28 mouse cellular contexts compared by ENCODE assay signal in the genomic region with DNA sequence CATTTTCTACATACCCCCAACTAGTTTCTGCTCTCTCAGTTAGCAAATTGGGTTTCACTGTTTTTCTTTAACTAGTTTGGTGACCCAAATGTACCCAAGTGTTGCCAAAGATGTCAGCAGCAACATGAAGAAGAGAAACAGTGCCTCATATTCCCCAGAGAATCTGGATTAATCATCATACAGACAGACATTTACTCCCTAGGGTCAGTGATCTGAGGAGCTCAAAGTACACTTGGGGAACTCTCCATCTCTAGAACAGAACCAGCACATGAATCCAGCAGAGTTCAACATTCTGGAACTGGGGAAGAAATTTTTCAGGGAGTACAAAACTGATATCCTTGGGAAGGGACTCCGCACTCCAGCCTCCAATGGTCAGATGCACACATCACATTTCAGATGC.
DNase-seq lines count a peak whose midpoint lies in the region; ATAC-seq and TF ChIP-seq lines count a peak whose summit lies in the region.
"Had no signal": no experiment of that assay in that cellular context is flagged by ENCODE, and none has a peak within 500 bp of the region (broad histone marks: within the 10 kb centered on the region; RNA-seq: fewer than 3 reads in every experiment).

No protein-coding gene starts in this region.

- no peak overlapping the region for H3K4me3 ChIP-seq in kidney, postnatal 0 days (replicated peaks; ENCODE audit: low read depth, low read length)
- H3K4me3 ChIP-seq in layer of hippocampus, adult 2 months: no peak overlapping the region
- H3K4me3 ChIP-seq: embryonic facial prominence, embryonic 10.5 days; embryonic facial prominence, embryonic 13.5 days; erythroblast, embryonic 14.5 days; forebrain, embryonic 10.5 days; forebrain, embryonic 13.5 days; heart, embryonic 10.5 days; heart, embryonic 13.5 days had no signal

- TF ChIP-seq CTCF in kidney, postnatal 0 days (IDR thresholded peaks at IDR 0.05; ENCODE audit: low read depth): no peak
- no peak for TF ChIP-seq CTCF in layer of hippocampus, adult 2 months (conservative IDR thresholded peaks at IDR 0.05)

- H3K27me3 ChIP-seq in kidney, postnatal 0 days (ENCODE audit: insufficient read depth, low read length): no peaks in the 10 kb centered on the region
- H3K27me3 ChIP-seq: embryonic facial prominence, embryonic 13.5 days; forebrain, embryonic 13.5 days; heart, embryonic 13.5 days had no signal

- ATAC-seq in kidney, postnatal 0 days (replicated peaks; ENCODE audit: low FRiP score, low read depth): peak; percentile 61; the same call in 1 of the 2 replicates
- ATAC-seq in erythroid progenitor cell, adult 5-6 weeks (replicated peaks; ENCODE audit: low FRiP score, poor library complexity, severe bottlenecking): no peak
- ATAC-seq: CD4-positive, CD25-positive, alpha-beta regulatory T cell, adult 4 months; forebrain, embryonic 13.5 days; forebrain, embryonic 16.5 days had no signal

- no peak overlapping the region for H3K9ac ChIP-seq in kidney, postnatal 0 days (ENCODE audit: low read depth, low read length)
- H3K9ac ChIP-seq: embryonic facial prominence, embryonic 13.5 days; forebrain, embryonic 13.5 days; heart, embryonic 13.5 days; hindbrain, embryonic 14.5 days had no signal

- H3K27ac ChIP-seq in kidney, postnatal 0 days: no peak overlapping the region
- no peak overlapping the region for H3K27ac ChIP-seq in layer of hippocampus, adult 2 months
- H3K27ac ChIP-seq: embryonic facial prominence, embryonic 10.5 days; embryonic facial prominence, embryonic 13.5 days; forebrain, embryonic 10.5 days; forebrain, embryonic 13.5 days; heart, embryonic 10.5 days; heart, embryonic 13.5 days; hindbrain, embryonic 14.5 days had no signal

- H3K4me2 ChIP-seq in kidney, postnatal 0 days (ENCODE audit: low read length): no peak overlapping the region
- H3K4me2 ChIP-seq: embryonic facial prominence, embryonic 13.5 days; forebrain, embryonic 13.5 days; heart, embryonic 13.5 days; hindbrain, embryonic 14.5 days had no signal

- H3K36me3 ChIP-seq in kidney, postnatal 0 days (ENCODE audit: insufficient read depth, low read length): no peaks in the 10 kb centered on the region
- H3K36me3 ChIP-seq: embryonic facial prominence, embryonic 10.5 days; embryonic facial prominence, embryonic 13.5 days; forebrain, embryonic 10.5 days; heart, embryonic 10.5 days; heart, embryonic 13.5 days had no signal

- DNase-seq in kidney, adult 18-20 months: peak; percentile 24
- no peak for DNase-seq in kidney, postnatal 10 days
- peak; percentile 43 to 87 for DNase-seq in kidney, adult 8-10 months
- peak; percentile 90 for DNase-seq in kidney, adult 9 months
- DNase-seq in kidney, postnatal 0 days (ENCODE audit: low spot score): peak; percentile 5
- no peak for DNase-seq in cerebellum, postnatal 36 days
- DNase-seq in layer of hippocampus, adult 2 months (ENCODE audit: low spot score in 2 of 2): no peak
- DNase-seq: adrenal gland, adult 2 months; adrenal gland, postnatal 14 days; cerebellum, adult 11 months; cerebellum, adult 2 months; cerebellum, adult 9-11 months; cerebellum, postnatal 25 days; embryo, embryonic 11 days; gastrocnemius, postnatal 14 days; heart, postnatal 14 days; heart, postnatal 4 days had no signal

- 95% methylated on average over 1 of the region's 1 CpGs for WGBS in kidney, postnatal 0 days

- no peaks in the 10 kb centered on the region for H3K9me3 ChIP-seq in kidney, postnatal 0 days (replicated peaks; ENCODE audit: low read length)
- H3K9me3 ChIP-seq: embryonic facial prominence, embryonic 10.5 days; heart, embryonic 10.5 days had no signal

- no peaks in the 10 kb centered on the region for H3K4me1 ChIP-seq in kidney, postnatal 0 days (replicated peaks; ENCODE audit: insufficient read depth, low read length)
- H3K4me1 ChIP-seq: embryonic facial prominence, embryonic 10.5 days; embryonic facial prominence, embryonic 13.5 days; forebrain, embryonic 10.5 days; forebrain, embryonic 13.5 days had no signal

Comparison
In these comparisons a context has a peak if more than half of its experiments do, and no peak if none do; other contexts are left out.
1. DNase-seq: peak in kidney, adult 18-20 months (single experiment), kidney, adult 8-10 months (2 of 2), kidney, adult 9 months (single experiment) and kidney, postnatal 0 days (single experiment); none in kidney, postnatal 10 days (single experiment), cerebellum, postnatal 36 days (0 of 2) and layer of hippocampus, adult 2 months (0 of 2).